Mouse (Mus musculus) hindbrain, embryonic 10.5 days (tissue): ENCODE data around the gene Ccnq. TPM values are rescaled to one million over a fixed set of nuclear protein-coding genes. Genes with fewer than 3 reads are reported as not detected.

Experiments
- DNase-seq: peaks from one replicate; pipeline ENCODE4 v3.0.0-alpha.2; 2017; ENCODE audit warnings: low spot score
- H3K27ac ChIP-seq: fragments of 300-500 bp; sonication (generic); 2 replicates; pipeline ENCODE4 v1.5.1; 2016; ENCODE audit warnings: mild to moderate bottlenecking, moderate library complexity
- H3K27me3 ChIP-seq: fragments of 300-500 bp; sonication (generic); 2 replicates; pipeline ENCODE4 v1.6.1; 2016; ENCODE audit warnings: mild to moderate bottlenecking; ENCODE audit not compliant: poor library complexity, insufficient read depth, severe bottlenecking
- H3K36me3 ChIP-seq: fragments of 300-500 bp; sonication (generic); 2 replicates; pipeline ENCODE4 v1.6.1; 2016; ENCODE audit warnings: mild to moderate bottlenecking, moderate library complexity
- H3K4me1 ChIP-seq: fragments of 300-500 bp; sonication (generic); replicated peaks from 2 replicates; pipeline ENCODE4 v1.6.1; 2016; ENCODE audit warnings: mild to moderate bottlenecking
- H3K4me3 ChIP-seq: fragments of 300-500 bp; sonication (generic); 2 replicates; pipeline ENCODE4 v1.5.1; 2016; ENCODE audit warnings: mild to moderate bottlenecking, moderate library complexity
- H3K9me3 ChIP-seq: fragments of 300-500 bp; sonication (generic); 2 replicates; pipeline ENCODE4 v1.6.1; 2016; ENCODE audit warnings: mild to moderate bottlenecking, moderate library complexity
- WGBS: fragments of 180-500 bp; shearing (Covaris S2); methylation state at CpG from one replicate; pipeline ENCODE4 v1.1.7; 2016; 5-methylcytosine and 5-hydroxymethylcytosine counted together
- polyA plus RNA-seq: library from polyadenylated mRNA; unstranded; fragments of >200 nt; fragmentation: Nextera tagmentation; extraction: Ambion mirVana; gene quantifications from 2 replicates; pipeline ENCODE4 v1.2.1, GENCODE M21; 2016

Gene Ccnq
- polyA plus RNA-seq, result 36.4 and 37.9 TPM in 2 replicates

DNA sequence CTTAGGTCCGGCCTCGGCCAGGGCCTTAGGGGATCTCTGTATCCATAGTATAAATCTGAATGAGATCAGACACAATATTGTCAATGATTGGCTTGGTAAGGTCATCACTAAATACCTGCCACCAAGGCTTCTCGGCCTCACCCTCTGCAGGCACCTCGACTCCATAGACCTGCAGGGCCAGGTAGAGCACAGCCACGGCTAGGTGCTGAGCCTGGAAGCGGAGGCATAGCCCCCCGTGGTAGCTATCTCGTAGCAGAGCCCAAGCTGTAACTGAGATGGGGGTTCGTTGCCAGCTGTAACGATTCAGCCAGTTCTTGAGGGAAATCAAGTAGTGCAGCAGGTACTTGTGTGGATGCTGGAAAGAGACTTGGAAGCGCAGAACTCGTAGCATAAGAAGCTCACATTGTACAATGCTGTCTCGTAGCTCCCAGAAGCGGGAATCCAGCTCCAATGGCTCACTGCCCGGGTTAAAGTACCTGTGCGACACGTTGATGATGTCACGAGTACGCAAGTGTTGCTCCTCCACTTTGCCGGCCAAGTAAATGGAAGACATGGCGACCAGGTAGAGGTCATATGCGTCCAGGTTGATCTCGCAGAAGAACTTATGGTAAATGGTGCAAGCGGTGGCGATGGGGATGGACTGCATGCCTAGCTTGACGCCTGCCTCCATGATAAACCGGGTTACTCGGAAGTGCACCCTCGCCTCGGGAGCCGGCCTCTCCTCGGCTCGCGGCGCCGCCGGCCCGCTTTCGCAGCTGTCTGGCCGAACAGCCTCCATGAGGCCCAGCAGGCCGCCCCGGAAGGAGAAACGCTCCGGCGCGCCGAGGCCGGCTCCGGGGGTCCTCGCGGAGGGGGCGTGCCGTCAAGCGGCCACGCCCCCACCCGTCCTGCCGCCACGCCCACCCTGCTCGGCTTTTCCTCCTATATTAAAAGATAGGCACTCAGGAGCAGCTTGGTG, at the start of gene Ccnq:
TSS of gene Ccnq (minus strand) at position 845 of the 958 bp plus-strand sequence.
- Histone ChIP-seq H3K4me3 (peak within 1 kb of the TSS; percentile 72), H3K4me1 (peaks cover 16% of the 10 kb centered on the region), H3K27me3 (no peaks in the 10 kb centered on the region), H3K9me3 (no peaks in the 10 kb centered on the region), H3K27ac (peak within 1 kb of the TSS; percentile 90), H3K36me3 (peaks cover 23% of the 10 kb centered on the region)
- 11% methylated on average over 59 of the region's 59 CpGs for WGBS
- peak; percentile 82 for DNase-seq

DNA sequence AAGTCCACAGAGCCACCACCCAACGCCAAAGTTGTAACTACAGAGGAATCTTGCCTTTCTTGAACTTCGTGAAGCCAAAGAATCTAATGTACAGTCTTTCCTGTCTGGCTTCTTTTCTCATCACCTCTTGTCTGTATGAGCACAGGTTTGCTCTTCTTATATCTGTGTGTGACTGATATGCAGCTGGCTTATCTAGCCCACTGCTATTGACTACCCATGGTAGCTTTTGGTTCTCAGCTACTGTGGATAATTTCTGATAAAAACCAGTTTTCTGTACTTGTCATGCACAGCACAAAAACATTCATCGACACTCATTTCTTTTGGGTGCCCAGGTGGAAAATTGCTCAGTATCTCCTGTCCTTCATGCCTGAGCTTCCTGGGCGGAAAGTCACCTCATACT, 49.6 kb upstream of the Ccnq start:
- peaks cover 28% of the 10 kb centered on the region for H3K27me3 ChIP-seq
- no peak overlapping the region for H3K27ac ChIP-seq
- WGBS, result 93% methylated on average over 4 of the region's 4 CpGs
- H3K9me3 ChIP-seq, result no peaks in the 10 kb centered on the region
- peaks cover 11% of the 10 kb centered on the region for H3K4me1 ChIP-seq
- H3K4me3 ChIP-seq, result no peak overlapping the region
- no peak for DNase-seq
- H3K36me3 ChIP-seq, result no peaks in the 10 kb centered on the region

DNA sequence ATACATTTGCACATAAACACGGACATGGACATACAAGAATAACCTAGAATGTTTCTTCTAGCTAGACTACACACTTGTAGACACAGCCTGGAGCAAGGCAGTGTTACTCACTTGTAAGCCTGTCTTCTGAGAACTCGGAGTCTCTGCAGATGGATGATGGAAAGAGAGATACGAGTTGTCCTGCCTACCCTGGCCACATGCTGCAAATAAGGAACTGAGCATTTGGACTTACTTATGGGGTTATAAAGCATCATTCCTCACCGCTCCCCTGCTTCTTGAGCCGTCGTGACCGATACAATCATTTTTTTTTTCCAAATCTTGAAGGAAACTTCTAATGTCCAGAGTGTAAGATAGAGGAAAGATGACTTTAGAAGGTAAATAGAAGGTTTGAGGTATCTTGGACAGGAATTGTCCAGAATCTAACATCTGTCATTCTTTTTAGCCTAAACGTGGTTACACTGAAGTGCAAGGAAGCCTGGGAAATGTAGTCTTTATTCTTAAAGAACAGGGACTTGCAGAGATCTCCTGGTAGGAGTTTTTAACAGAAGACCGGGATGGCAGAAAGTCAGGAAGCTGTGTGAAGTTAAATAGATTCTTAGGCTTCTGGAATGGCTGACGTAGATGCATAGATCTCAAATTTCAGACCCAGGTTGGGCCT, 44.7 kb upstream of the Ccnq start:
- WGBS, result 86% methylated on average over 10 of the region's 10 CpGs
- Histone ChIP-seq H3K4me1 (peaks cover 16% of the 10 kb centered on the region), H3K9me3 (no peaks in the 10 kb centered on the region), H3K4me3 (no peak overlapping the region), H3K36me3 (no peaks in the 10 kb centered on the region), H3K27me3 (0 out of 2 replicates have a peak, but pooled peaks cover 14% of the 10 kb centered on the region), H3K27ac (no peak overlapping the region)
- DNase-seq, result no peak

DNA sequence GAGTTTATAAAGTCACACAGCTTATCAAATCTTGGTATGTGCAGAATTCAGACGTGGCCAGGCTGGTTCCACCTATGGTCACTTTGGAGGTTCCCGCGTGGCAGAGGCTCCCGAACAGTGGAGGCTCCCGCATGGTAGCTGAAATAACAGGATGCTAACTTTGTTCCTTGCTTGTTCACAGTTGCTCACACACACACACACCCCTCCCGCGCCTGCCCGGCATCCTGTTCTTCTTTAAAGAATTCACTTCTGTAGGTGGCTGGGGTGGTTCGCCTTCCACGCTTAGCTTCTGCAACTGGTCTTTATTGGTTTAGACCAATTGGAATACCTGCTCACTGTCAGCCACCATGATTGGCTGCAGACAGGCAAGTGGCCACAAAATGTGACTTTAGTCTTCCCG, 41.6 kb upstream of the Ccnq start:
- 85% methylated on average over 11 of the region's 11 CpGs for WGBS

DNA sequence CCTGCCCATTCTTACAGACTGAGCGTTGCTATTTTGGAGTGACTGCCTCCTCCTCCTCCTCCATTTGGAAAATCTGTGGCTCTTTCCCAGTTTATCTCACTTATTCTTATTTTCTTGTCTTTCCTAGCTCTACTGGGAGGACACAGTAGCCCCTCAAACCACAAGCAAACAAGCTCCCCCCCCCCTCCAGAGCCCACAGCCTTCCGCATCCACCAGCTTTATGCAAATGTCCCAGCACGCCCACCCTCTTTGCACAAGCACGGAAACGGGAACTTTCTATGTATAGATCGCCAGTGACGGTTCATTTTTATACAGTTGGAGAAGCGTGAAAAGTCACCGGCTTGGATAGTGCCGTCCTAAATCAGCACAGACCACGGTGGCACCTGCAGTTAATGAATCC, 40.9 kb upstream of the Ccnq start:
- Histone ChIP-seq H3K4me3 (no peak overlapping the region), H3K4me1 (peaks cover 25% of the 10 kb centered on the region), H3K27me3 (peaks cover 26% of the 10 kb centered on the region; the same call in 1 of the 2 replicates), H3K9me3 (no peaks in the 10 kb centered on the region), H3K36me3 (no peaks in the 10 kb centered on the region), H3K27ac (peak overlapping the region; percentile 23; the same call in 1 of the 2 replicates)
- no peak for DNase-seq
- WGBS, result 51% methylated on average over 11 of the region's 11 CpGs

More for the DNA sequence above, 41.6 kb upstream of the Ccnq start:
- no peak for DNase-seq
- Histone ChIP-seq H3K4me1 (peaks cover 24% of the 10 kb centered on the region), H3K27me3 (0 out of 2 replicates have a peak, but pooled peaks cover 21% of the 10 kb centered on the region), H3K27ac (no peak overlapping the region), H3K9me3 (no peaks in the 10 kb centered on the region), H3K4me3 (no peak overlapping the region), H3K36me3 (no peaks in the 10 kb centered on the region)

DNA sequence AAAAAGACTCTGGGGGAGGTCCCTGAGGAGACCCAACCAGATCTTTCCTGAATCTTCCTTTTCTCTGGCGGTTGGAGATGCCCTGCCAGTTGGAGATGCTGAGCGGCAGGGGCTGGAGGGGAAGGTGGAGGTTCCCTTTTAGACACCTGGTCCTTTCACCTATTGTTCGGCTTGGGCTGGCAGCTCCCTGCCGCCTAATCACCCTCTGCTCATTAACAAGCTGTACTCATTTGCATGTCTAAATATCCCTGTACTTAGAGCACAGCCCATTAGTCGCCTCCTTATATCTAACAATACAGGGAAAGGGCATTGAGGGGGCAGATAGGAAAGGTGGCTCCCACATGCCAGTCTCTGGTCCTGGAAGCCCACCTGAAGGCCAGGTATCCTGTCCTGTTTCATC, 40.5 kb upstream of the Ccnq start:
- Histone ChIP-seq H3K36me3 (no peaks in the 10 kb centered on the region), H3K9me3 (no peaks in the 10 kb centered on the region), H3K4me3 (no peak overlapping the region), H3K4me1 (peaks cover 29% of the 10 kb centered on the region), H3K27ac (no peak overlapping the region; the same call in 1 of the 2 replicates), H3K27me3 (peaks cover 29% of the 10 kb centered on the region; the same call in 1 of the 2 replicates)
- WGBS, result 45% methylated on average over 5 of the region's 5 CpGs
- no peak for DNase-seq

DNA sequence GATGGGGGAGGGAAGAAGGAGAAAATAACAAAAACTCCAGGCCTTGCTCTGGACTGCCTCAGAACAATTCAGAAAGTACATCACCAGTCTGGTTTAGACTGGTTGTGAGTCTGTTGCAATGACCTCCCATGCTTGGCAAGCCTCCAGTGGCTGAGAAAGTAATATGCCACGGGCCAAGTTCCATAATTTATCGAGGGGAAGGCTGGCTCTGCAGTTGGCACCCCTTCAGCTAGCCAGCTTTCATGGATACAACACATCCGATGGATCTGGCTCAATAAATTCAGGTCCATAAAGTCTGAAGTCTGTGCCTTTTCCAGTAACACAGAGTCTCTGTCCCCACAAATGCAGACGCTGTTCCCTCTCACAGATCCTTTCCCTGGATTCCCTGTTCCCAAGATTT, 40.1 kb upstream of the Ccnq start:
- H3K27ac ChIP-seq, result no peak overlapping the region
- peaks cover 29% of the 10 kb centered on the region; the same call in 1 of the 2 replicates for H3K27me3 ChIP-seq
- no peak for DNase-seq
- WGBS, result 71% methylated on average over 4 of the region's 4 CpGs
- no peak overlapping the region for H3K4me3 ChIP-seq
- peaks cover 34% of the 10 kb centered on the region for H3K4me1 ChIP-seq
- H3K9me3 ChIP-seq, result no peaks in the 10 kb centered on the region
- H3K36me3 ChIP-seq, result no peaks in the 10 kb centered on the region

DNA sequence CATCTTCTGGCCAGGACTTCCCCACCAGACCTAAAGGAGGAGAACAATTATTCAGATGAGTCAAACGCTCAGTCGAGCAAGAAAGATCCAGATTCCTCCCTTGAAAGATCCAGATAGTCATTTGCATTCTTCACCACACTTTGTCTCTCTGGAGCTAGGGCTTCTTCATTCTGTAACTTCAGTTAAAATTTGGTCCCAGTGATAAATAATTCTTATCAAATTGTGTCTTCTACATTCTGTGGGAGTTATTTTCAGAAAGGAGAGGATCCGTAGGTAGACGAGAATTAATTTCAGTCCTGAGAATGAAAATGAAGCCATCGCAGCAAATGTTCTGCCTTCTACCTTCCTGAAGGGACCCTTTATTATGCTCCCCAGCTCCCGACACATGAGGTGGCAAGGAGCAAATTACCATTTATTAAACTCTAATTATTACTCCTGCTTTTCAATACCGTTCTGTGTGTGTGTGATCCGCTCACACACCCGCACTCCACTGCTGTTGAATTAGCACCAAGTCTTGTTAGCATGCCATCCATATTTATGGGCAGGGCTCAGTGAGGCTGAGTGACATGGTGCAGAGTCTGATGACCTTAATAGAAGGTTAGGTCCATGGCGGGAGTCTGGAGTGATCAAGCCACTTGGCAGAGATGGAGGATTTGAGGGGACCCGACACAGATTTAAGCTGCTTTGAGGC, 38.0 kb upstream of the Ccnq start:
- Histone ChIP-seq H3K36me3 (no peaks in the 10 kb centered on the region), H3K4me1 (peaks cover 49% of the 10 kb centered on the region), H3K4me3 (no peak overlapping the region), H3K9me3 (no peaks in the 10 kb centered on the region), H3K27ac (no peak overlapping the region), H3K27me3 (peaks cover 33% of the 10 kb centered on the region; the same call in 1 of the 2 replicates)
- DNase-seq, result no peak
- 74% methylated on average over 11 of the region's 11 CpGs for WGBS

DNA sequence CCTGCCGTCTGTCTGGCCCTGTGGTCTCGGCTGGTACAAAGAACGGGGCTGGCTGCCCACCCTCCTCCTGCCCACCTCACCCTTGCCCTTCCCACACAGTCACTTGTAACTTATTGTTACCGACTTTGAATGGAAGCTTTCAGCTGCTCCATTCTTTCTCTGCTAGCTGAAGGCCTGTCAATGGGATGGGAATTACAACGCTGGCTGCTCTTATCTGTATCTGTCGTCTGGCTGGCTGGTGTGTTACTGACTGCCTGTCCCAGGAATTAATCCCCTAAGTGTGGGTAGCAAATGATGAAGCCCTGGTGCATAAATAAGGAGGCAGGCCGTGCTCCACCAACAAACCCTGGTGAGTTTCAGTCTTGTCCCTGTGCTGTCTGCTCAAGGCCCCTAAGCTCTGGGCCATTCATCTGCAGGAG, 34.5 kb upstream of the Ccnq start:
- WGBS, result 20% methylated on average over 7 of the region's 7 CpGs
- Histone ChIP-seq H3K27me3 (peaks cover 31% of the 10 kb centered on the region; the same call in 1 of the 2 replicates), H3K4me3 (no peak overlapping the region), H3K4me1 (peaks cover 58% of the 10 kb centered on the region), H3K27ac (peak overlapping the region; percentile 75), H3K9me3 (no peaks in the 10 kb centered on the region), H3K36me3 (no peaks in the 10 kb centered on the region)
- peak; percentile 56 for DNase-seq

DNA sequence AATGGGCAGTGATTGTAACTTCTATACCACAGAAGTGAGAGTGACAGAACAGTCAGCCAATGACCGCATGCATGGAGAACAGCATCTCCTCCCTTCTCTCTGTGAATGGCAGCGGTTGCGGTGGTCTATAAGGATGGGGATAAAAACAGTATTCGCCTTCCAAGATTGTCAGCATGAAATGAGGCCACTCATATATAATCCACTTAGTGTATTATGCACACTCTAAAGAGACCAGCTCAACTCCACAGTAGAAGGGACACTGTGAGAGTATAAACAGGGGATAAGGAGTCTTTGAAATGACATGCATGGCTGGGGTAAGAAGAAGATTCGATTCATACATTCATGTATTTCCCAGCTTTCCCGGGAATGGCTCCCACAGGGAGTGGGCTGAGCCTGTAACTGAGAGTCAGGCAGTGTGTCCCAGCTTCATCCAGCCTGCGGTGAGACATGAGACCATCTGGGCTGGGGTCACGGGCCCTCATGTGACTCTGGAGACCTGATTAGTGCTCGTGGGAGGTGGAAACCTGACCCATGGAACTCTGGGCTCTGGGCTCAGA, 31.3 kb upstream of the Ccnq start:
- DNase-seq, result peak; percentile 27
- no peaks in the 10 kb centered on the region for H3K9me3 ChIP-seq
- H3K4me3 ChIP-seq, result no peak overlapping the region
- H3K27ac ChIP-seq, result peak overlapping the region; percentile 42
- no peaks in the 10 kb centered on the region for H3K36me3 ChIP-seq
- peaks cover 51% of the 10 kb centered on the region for H3K4me1 ChIP-seq
- WGBS, result 65% methylated on average over 9 of the region's 9 CpGs
- H3K27me3 ChIP-seq, result peaks cover 23% of the 10 kb centered on the region; the same call in 1 of the 2 replicates

DNA sequence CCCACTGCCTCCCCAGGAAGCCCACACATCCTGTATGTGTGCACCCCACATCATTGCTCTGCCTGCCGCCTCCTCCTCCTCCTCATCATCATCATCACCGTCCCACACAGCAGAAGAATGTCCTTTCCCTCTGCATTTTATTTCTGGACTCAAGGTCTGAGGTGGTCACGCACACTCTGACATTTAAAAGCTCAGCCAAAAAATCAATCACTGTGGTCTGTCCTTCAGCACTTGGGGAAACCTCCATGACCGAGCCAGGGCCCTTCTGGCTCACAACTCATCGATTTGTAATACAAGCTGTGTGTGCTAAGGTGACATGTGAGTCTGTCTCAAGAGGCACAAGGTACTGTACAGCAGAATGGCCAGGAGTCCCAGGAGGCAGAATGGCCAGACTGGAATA, 30.8 kb upstream of the Ccnq start:
- H3K4me3 ChIP-seq, result no peak overlapping the region
- 86% methylated on average over 5 of the region's 5 CpGs for WGBS
- H3K27me3 ChIP-seq, result peaks cover 17% of the 10 kb centered on the region; the same call in 1 of the 2 replicates
- H3K27ac ChIP-seq, result peak overlapping the region; percentile 42; the same call in 1 of the 2 replicates
- H3K36me3 ChIP-seq, result no peaks in the 10 kb centered on the region
- no peak for DNase-seq
- no peaks in the 10 kb centered on the region for H3K9me3 ChIP-seq
- peaks cover 53% of the 10 kb centered on the region for H3K4me1 ChIP-seq

DNA sequence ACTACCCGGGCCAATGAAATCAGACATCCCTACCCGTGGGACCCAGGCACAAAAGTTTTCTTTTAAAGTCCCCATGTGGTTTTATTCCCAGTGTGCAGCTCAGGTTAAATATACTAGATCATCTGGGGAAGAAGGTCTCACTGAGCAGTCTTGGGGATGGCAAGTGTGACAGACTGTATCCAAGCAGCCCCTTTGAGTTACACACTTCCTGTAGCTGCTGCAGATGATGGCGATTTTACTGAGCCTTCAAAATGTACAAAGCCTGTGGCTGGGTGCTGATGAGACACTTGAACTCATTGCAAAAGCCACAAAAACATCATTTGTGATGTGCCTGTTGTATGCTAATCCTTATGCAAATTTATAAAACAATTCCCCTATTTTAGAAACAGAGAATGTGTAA, 29.0 kb upstream of the Ccnq start:
- WGBS, result 67% methylated on average over 3 of the region's 3 CpGs
- H3K9me3 ChIP-seq, result no peaks in the 10 kb centered on the region
- no peak overlapping the region for H3K27ac ChIP-seq
- no peak overlapping the region for H3K4me3 ChIP-seq
- H3K4me1 ChIP-seq, result peaks cover 37% of the 10 kb centered on the region
- peaks cover 16% of the 10 kb centered on the region; the same call in 1 of the 2 replicates for H3K27me3 ChIP-seq
- no peaks in the 10 kb centered on the region for H3K36me3 ChIP-seq
- DNase-seq, result no peak
